Mouse (Mus musculus) adipose tissue, adult 10 weeks (tissue): ENCODE measurements around the gene Rnf40. TPM values are rescaled to one million over a fixed set of nuclear protein-coding genes. Genes with fewer than 3 reads are reported as not detected.

Source experiments
- polyA plus RNA-seq: library from polyadenylated mRNA; stranded (reverse); fragments of 350-450 nt; fragmentation: Illumina TruSeq; extraction: RNeasy Lipid Tissue Mini Kit (QIAGEN cat#74804); gene quantifications from one replicate; pipeline ENCODE4 v1.2.3, GENCODE M21; 2014; ENCODE audit warnings: low read depth, low replicate concordance

Gene Rnf40
- 33.6 TPM for polyA plus RNA-seq

DNA sequence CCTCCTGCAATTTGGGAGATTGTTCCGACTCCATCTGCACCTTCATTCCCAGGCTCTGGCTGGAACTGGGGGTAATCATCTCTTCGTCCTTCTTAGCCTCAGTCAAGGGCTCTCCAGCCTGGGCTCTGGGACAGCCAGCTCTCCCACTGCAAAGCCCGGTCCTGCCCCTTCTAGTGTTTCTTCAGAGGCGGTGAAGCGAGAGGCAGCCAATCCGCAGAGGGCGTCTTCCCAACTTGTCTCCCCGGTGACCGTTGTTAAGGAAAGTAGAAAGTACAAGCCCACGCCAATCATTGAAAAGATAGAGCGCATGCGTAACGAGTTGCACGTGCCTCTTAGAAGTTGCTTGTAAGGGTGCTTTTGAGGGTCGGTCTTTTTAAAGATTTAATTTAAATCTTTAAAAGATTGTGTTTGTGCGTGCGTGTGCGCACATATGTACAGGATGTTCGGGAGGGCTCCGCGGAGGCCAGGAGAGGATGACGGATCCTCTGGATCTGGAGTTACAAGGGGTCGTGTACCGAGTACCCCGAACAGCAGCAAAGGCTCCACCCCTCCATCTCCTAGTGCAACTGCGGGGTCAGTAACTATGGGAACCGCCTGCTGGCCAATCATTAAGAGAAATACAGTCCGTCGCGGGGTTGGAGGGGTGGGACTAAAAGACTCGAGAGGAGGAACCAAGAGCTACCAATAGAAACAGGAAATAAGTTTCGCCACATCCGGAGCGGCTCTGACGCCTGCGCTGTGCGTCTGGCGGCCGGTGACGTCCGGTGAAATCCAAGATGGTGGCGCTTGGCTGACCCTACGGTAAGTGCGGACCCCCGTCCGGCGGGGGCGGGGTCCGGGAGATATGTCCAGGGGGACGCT is at the start of gene Rnf40, which contains the start of gene Ccdc189:
TSS of gene Rnf40 (plus strand) at position 757 of the 861 bp plus-strand sequence.
TSS of gene Ccdc189 (minus strand) at position 585 of the 861 bp plus-strand sequence.

DNA sequence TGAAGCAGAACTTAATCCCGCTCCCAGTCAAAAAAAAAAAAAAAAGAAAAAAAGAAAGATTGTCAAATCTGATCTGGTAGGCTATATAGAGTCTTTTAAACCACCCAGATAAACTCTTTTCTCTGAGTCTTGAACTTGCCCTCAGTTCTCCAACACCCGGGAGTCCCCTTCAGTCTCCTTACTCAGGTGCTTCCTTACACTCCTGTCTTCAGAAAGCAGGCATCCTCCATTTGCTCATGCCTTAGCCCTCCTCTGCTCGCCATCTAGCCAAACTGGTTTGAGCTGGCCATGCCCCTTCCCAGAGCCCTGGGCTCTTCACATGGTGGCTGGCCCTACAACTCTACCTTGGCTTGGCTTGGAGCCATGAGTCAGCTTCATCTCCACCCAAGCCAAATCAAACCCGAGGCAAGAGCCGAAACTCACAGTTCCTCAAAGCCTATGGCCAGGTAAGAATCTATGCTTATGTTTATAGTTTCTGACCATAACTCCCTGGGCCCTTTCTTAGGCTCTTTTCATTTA is 27.2 kb upstream of the Rnf40 start, which contains the start of gene Tmem265:
TSS of gene Tmem265 (plus strand) at position 51 of the 519 bp plus-strand sequence.

DNA sequence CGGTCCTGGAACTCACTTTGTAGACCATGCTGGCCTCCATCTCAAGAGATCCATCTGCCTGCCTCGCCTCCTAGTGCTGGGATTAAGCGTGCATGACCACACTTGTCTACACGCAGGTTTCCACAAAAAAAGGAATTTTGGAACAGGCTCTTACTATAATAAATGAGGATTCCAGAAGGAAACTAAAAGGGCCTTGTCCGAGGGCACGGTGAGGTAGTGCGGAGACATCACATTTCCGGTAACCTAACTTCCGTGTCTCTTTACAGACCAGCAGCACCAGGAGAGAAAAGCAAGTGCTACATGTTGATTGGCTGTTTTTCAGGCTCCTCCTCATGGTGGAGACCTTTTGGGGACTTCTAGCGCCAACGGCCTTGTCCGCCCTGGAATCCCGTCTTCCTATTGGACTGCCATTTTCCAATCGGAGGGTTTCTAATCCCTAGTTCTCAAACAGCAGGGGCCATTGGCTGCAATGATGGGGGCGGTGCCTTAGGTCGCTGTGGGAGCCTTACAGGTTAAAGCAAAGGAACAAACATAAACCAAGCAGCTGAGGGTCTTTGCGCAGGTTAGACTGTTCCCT is 15.6 kb upstream of the Rnf40 start, which contains the start of gene Phkg2:
TSS of gene Phkg2 (plus strand) at position 446 of the 577 bp plus-strand sequence.

DNA sequence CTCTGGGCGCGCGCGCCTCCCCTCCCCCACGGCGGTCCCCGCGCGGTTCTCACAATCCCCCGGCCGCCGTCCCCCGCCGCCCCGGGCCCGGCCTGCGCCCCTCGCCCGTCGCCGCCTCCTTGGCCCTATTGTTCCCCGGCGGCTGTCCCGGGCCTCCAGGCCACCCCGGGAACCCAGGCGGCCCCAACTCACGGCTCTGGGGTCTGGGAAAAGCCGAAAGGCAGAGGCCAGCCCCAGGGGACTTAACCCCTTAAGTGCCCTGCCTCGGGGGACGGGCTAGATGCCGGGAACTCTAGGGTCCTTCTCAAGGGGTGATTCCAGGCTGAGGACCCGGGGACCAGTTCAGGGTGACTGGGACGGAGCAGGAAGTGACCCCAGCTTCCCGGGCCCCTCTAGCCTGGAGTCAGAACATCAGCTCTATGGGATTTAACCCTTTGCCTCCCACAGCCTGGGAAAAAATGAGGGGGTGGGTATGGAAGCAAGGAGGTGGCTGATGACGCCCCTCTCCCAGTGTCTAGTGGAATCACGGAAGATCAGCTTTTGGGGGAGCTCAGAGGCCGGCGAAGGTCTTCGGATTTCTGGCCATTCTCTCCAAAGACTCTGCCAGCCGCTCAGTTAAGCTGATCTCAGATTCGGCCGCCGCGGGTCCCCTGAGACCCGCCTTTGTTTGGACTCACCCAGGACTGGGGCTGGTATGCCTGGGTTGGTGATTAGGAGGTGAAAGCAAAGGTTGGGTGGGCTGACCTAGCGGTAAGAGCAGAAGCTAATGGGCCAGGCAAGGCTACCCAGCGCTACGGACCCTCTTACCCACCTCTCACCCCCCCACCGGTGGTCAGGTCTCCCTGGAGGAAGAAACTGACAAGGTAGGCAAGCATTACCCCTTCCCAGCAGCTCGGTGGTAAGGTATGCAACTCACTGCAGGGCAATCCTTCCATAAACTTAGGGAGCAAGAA is 26.6 kb downstream of the Rnf40 start, which contains the start of gene Zfp629:
TSS of gene Zfp629 (minus strand) at position 907 of the 953 bp plus-strand sequence.

Other genes with a start within 250 kb of the Rnf40 start
- 16.7 TPM for gene Zfp768, start 243.2 kb upstream of the Rnf40 start, polyA plus RNA-seq
- gene Zfp747, start 212.7 kb upstream of the Rnf40 start, polyA plus RNA-seq, result 6.3 TPM
- gene 9130019O22Rik, start 201.6 kb upstream of the Rnf40 start, polyA plus RNA-seq, result 4.3 TPM
- 8.3 TPM for gene E430018J23Rik, start 195.1 kb upstream of the Rnf40 start, polyA plus RNA-seq
- 6.0 TPM for gene Zfp764, start 181.9 kb upstream of the Rnf40 start, polyA plus RNA-seq
- 13.5 TPM for gene Zfp688, start 166.7 kb upstream of the Rnf40 start, polyA plus RNA-seq
- 3.0 TPM for gene Zfp689, start 139.6 kb upstream of the Rnf40 start, polyA plus RNA-seq
- 43.6 TPM for gene Prr14, start 129.2 kb upstream of the Rnf40 start, polyA plus RNA-seq
- gene Fbrs, start 109.6 kb upstream of the Rnf40 start, polyA plus RNA-seq, result 56.2 TPM
- 18.2 TPM for gene Srcap, start 76.8 kb upstream of the Rnf40 start, polyA plus RNA-seq
- gene Gm42715, start 69.2 kb upstream of the Rnf40 start, polyA plus RNA-seq, result 12.8 TPM
- not detected for gene Tmem265, start 27.4 kb upstream of the Rnf40 start, polyA plus RNA-seq
- gene Phkg2, start 15.4 kb upstream of the Rnf40 start, polyA plus RNA-seq, result 83.6 TPM
- 22.1 TPM for gene Ccdc189, start 172 bp upstream of the Rnf40 start, polyA plus RNA-seq
- 14.8 TPM for gene Zfp629, start 27.0 kb downstream of the Rnf40 start, polyA plus RNA-seq
- 26.6 TPM for gene Bcl7c, start 120.2 kb downstream of the Rnf40 start, polyA plus RNA-seq
- 11.1 TPM for gene Ctf1, start 124.0 kb downstream of the Rnf40 start, polyA plus RNA-seq
- gene Ctf2, start 143.4 kb downstream of the Rnf40 start, polyA plus RNA-seq, result not detected
- 20.0 TPM for gene Fbxl19, start 155.8 kb downstream of the Rnf40 start, polyA plus RNA-seq
- gene Orai3, start 181.0 kb downstream of the Rnf40 start, polyA plus RNA-seq, result 28.1 TPM
- 21.7 TPM for gene Setd1a, start 187.9 kb downstream of the Rnf40 start, polyA plus RNA-seq
- not detected for gene Gm49388, start 196.8 kb downstream of the Rnf40 start, polyA plus RNA-seq
- gene Hsd3b7, start 211.8 kb downstream of the Rnf40 start, polyA plus RNA-seq, result 98.2 TPM
- gene Stx4a, start 235.5 kb downstream of the Rnf40 start, polyA plus RNA-seq, result 96.8 TPM
- 20.3 TPM for gene Stx1b, start 235.8 kb downstream of the Rnf40 start, polyA plus RNA-seq